Mouse (Mus musculus): ENCODE measurements at regions not wholly inside any gene's neighbourhood (a gene's known extent, or its start where the extent isn't known, plus 50 kb on each side); places are given as distances from the start of the nearest gene placed in this dataset.

DNA sequence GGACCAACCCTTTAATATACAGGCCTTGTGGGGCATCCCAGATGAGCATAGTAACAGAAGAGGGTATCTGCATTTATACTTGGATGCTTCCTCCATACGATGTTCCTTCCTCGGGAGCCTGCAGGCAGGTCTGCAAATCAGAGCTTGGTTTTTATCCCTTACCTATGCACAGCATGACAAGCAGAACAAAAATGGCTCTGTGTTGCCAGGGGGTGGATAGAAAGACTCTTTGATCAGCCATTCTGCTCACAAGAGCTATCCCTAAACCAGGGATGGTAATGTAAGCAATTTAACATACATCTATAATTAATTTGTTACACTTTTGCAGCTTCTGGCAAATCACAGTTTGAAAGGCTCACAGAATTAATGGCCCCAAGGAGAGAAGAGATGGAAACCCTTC lies 79.6 kb downstream of the Kbtbd8 start:
- no peak for TF ChIP-seq POLR2A (IDR thresholded peaks at IDR 0.05; ENCODE audit: borderline replicate concordance, control insufficient read depth, low read depth, low read length)
- TF ChIP-seq CTCF (IDR thresholded peaks at IDR 0.05; ENCODE audit: control insufficient read depth, insufficient read depth, low read length), result no peak

All from bone marrow, adult 2 months (tissue).